Mouse (Mus musculus) left cerebral cortex, adult 18-20 months (tissue): ENCODE measurements around the gene Ercc5. TPM values are rescaled to one million over a fixed set of nuclear protein-coding genes. Genes with fewer than 3 reads are reported as not detected.

Experiments
- DNase-seq, 2 experiments: peaks; one replicate each; pipeline ENCODE4 v3.0.0; 2021 to 2022; ENCODE audit warnings: low spot score in 2 of 2, mixed read lengths in 1 of 2
- long read RNA-seq, 2 experiments: library from polyadenylated mRNA; stranded (forward); transcript quantifications; one replicate each; pipeline ENCODE4 v2.0.0; 2021
- total RNA-seq, 2 experiments: library from RNA; stranded (reverse); gene quantifications; 2 replicates each; pipeline ENCODE4 v1.2.3; 2021

Gene Ercc5
- total RNA-seq = 10 to 100 TPM; 21.5 to 22.8 TPM
- long read RNA-seq, experiment 1, full-length matches to known transcripts = 17 of 23 reads
- long read RNA-seq, experiment 1, partial matches to known transcripts = 1 of 23 reads
- long read RNA-seq, experiment 1, other reads (novel, unspliced or antisense) = 5 of 23 reads
- long read RNA-seq, experiment 2, full-length matches to known transcripts = 8 of 14 reads
- long read RNA-seq, experiment 2, partial matches to known transcripts = 1 of 14 reads
- long read RNA-seq, experiment 2, other reads (novel, unspliced or antisense) = 5 of 14 reads

GRCm38 (mm10) chr1:44147563-44148381 is at the start of gene Ercc5:
TSS of gene Ercc5 (plus strand) at chr1:44147744.
- DNase-seq = peak; percentile 79 to 90

GRCm38 (mm10) chr1:44101448-44102225 is 45.9 kb upstream of the Ercc5 start:
- DNase-seq = peak; percentile 8 to 10

DNA sequence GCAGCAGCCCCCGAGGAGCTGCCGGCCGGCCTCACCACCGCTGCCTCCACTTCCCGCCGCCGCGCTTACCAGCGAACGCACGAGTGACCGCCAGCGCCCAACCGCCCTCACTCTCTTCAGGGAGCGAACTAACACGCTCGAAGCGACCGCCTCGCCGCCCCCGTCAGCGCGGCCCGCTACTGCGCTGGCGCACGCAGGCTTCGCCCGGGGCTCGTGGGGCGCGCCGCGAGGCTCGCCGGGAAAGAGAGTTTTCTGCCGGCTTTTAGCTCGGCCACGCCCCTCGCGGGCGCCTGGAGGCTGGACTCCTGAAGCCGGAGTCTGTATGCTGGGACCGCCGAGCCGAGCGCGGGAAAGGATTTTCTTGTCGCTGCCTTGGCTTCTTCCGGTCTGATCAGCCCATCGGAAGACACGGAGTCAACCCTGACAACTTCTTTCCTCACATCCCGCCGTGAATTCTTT is 45.3 kb upstream of the Ercc5 start, which contains the start of gene Tex30:
Gene Tex30, minus strand, starts transcription at position 183 of the 459 bp plus-strand sequence.
- DNase-seq = peak; percentile 93 to 96

DNA sequence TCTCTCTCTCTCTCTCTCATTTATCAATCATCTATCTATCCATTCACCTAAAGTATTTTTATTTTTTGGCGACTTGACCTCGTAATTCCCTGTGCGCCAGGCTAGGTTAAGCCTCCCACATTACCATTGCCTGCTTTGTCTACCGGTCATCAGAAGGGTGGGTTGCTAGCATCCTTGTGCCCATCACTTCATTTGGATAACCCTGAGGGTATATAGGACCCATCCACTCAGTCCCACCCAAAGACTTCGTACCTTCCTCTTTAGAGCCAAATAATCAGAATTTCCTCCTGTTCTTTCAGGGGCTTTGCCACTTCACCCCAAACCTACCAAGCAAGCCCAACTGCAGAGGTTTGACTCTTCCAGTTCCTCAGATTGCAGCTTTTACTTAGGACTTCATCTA is 44.6 kb upstream of the Ercc5 start:
- no peak for DNase-seq

GRCm38 (mm10) chr1:44117571-44117970 is 30.0 kb upstream of the Ercc5 start:
- DNase-seq = no peak

DNA sequence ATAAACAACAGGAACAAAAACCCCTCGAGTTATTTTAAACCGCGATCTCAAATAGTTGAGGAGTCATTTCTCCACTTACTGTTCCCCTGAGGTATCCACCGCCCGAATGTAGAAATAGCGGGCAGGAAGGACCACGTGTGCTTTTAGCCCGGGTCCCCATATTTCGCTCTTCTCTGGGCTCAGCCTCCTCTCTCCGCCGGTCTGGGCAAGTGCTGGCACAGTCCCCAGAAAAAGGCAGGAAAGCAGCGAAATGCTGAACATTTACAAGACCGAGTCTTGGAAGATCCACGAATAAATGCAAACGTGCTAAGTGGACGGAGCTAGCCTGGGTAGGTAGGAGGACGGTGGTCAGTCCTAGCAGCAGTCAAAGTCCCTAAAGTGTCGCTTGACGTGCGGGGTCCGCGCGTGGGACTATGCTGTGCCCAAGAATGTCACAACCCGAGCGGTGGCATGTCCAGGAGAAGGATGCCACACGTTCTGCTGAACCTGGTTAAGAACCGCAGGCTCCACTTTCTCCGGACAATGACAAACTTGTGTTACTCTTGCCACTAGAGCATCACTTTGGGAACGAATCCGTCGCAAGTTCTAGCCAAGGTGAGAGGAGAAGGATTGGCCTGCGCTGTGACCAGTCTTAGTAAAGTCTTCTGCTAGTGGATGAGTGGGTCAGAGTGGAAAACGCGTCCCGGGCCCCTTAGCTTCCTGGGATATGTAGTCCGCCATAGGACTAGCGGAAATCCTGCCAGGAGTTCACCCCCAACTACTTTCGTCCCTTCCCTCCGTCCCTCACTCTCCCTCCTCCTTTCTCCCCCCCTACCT is 29.1 kb upstream of the Ercc5 start, which contains the start of the genes Kdelc1 and Bivm:
Gene Kdelc1, minus strand, starts transcription at position 570 of the 816 bp plus-strand sequence.
Gene Bivm, plus strand, starts transcription at position 719 of the 816 bp plus-strand sequence.
- peak; percentile 84 to 88 for DNase-seq

DNA sequence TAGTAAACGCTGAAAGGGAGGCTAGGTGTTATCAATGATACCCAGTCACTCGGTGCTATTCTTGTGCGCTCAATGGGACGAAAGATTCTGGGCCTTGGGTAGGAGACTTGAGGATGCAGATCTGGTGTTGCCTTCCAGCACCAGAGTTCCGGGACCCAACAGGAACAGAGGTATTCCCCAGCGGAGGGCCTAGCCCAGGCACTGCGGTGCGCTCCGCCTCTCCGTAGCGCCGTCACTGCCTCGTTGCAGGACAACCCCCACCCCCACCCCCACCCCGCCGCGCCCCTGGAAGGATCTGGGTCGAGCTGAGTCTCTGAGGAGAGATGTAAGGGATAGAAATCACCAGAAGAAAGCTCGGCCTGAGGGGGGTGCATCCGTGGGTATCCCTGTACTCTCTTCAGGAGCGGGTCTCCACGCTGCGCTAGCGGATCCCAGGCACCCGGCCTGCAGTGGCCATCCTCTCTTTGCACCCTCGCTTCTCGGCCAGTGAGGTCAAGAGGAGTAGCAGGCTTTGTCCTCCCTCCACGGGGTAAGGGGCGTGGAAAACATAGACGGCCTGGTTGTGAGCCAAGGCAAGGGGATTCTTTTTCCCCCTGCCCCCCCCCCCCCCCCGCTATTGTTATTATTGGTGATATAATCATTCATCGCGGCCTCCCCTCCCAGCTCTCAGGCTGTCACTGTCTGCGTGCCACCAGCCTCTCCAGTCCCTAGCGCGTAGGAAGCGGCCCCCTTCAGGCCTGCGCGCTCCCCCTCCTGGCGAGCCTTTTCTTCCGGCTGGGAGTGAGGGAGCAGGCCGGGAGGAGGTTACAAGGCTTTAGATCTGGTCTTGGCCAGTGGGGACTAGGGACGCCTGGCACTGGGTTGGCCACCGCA is 28.1 kb upstream of the Ercc5 start:
- DNase-seq = peak; percentile 79 to 84

- no peak for DNase-seq
These were observed 27.5 kb upstream of the Ercc5 start for GRCm38 (mm10) chr1:44120074-44120406.

DNA sequence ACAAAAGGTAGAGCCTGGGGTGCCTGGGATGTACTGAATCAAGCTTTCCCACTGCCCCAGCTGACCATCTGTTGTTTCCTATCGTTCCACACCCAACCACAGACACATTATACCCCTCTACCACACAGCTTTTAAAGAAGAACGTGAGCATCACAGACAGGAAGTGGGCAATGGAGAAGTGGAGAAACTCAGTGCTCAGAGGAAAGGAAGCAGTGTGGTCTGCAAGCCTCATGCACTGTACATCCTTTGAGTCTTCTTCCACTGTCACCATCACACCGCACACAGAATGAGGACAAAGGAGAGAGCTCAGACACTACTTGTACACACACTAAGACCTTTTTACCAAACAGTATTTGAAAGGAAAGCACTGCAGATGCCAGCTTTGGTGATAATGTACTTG is 25.3 kb upstream of the Ercc5 start:
- DNase-seq = no peak

DNA sequence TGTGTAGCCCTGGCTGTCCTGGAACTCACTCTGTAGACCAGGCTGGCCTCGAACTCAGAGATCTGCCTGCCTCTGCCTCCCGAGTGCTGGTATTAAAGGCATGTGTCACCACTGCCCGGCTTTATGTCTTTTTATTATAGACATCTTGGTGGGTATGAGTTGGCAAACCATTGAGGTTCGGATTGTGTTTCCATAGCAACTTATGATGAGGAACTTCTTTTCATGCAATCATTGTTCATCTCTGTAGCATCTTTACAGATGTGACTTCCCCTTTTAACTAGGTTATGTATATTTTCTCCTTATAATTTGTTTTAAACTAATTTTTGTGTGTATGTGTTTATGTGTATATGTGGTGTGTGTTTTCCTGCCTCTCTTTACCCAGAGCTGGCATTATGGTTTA is 22.0 kb upstream of the Ercc5 start:
- no peak for DNase-seq

DNA sequence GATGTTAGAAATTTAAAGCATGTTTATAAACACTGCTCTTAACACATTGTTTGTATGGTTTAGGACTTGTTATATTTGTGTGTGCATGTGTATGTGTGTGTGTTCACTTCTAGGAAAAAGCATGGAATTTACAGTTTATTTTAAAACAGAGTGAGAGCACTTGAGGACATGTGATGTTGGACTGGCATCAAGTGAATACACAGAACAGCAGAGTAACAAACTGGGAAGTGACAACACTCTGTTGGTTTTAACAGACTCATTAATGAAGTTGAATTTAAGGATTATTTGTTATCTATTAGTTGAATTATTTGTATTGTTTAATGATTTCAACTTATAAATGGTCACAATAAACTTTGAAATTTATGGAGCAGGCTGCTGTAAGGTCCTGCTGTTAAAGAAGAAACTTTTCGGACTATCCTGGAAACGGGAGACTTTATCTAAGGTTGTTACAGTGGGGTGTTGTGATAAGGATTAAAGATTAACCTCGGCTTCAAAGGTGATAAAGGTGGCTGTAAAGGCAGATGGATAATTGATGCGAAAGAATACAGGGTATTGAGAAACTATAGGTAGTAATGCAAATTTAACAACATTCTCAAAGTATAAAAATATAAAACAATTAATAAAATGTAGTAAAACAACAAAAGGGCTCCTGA is 17.5 kb upstream of the Ercc5 start:
- DNase-seq = no peak

- DNase-seq = no peak
These were observed 7.3 kb upstream of the Ercc5 start for GRCm38 (mm10) chr1:44140232-44140631.

- DNase-seq = peak; percentile 12 to 26
These were observed 4.8 kb upstream of the Ercc5 start for GRCm38 (mm10) chr1:44142747-44143146.

DNA sequence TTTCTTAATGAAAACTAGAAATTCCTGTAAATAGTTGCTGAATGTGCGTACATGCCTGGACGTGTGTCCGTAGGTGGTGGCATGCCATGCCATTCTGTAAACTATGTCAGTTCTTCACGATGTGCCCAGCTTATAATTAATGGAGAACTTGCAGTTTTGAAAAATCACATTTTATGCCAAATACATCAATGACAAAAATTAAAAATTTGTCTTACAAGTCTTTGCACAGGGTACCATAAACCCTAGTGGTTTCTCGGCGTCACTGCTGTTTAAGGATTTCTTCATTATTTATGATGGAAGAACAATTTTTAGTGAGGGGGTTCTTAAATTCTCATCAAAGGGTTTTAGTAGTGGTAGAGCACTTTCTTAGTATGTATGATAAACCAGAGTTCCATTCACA is 1.2 kb downstream of the Ercc5 start:
- DNase-seq = no peak

- no peak for DNase-seq
These were observed 7.7 kb downstream of the Ercc5 start for GRCm38 (mm10) chr1:44155287-44155686.

GRCm38 (mm10) chr1:44158317-44158716 is 10.8 kb downstream of the Ercc5 start:
- no peak for DNase-seq

- DNase-seq = no peak
These were observed 14.3 kb downstream of the Ercc5 start for GRCm38 (mm10) chr1:44161818-44162217.

- DNase-seq = no peak
These were observed 14.8 kb downstream of the Ercc5 start for GRCm38 (mm10) chr1:44162389-44162788.

- no peak for DNase-seq
These were observed 20.4 kb downstream of the Ercc5 start for GRCm38 (mm10) chr1:44167859-44168383.
